Mouse (Mus musculus) kidney, embryonic 16.5 days (tissue): ENCODE results near the gene Fer. TPM values are rescaled to one million over a fixed set of nuclear protein-coding genes. Genes with fewer than 3 reads are reported as not detected.

Source experiments
- ATAC-seq: fragments of 200-750 bp; cut with Nextera tagmentation; 2 replicates; pipeline ENCODE4 v1.8.0; 2017; ENCODE audit warnings: moderate TSS enrichment; ENCODE audit not compliant: low FRiP score, low TSS enrichment
- H3K27ac ChIP-seq: fragments of 300-500 bp; sonication (generic); 2 replicates; pipeline ENCODE4 v1.5.1; 2014; ENCODE audit warnings: low read length
- H3K27me3 ChIP-seq: fragments of 300-500 bp; sonication (generic); 2 replicates; pipeline ENCODE4 v1.6.1; 2014; ENCODE audit warnings: low read length, control low read depth, mixed read lengths; ENCODE audit not compliant: insufficient read depth
- H3K36me3 ChIP-seq: fragments of 300-500 bp; sonication (generic); 2 replicates; pipeline ENCODE4 v1.6.1; 2014; ENCODE audit warnings: low read length, control low read depth, mixed read lengths; ENCODE audit not compliant: insufficient read depth
- H3K4me1 ChIP-seq: fragments of 300-500 bp; sonication (generic); 2 replicates; pipeline ENCODE4 v1.6.1; 2014; ENCODE audit warnings: low read length, control low read depth, mixed read lengths; ENCODE audit not compliant: insufficient read depth
- H3K4me2 ChIP-seq: fragments of 300-500 bp; sonication (generic); replicated peaks from 2 replicates; pipeline ENCODE4 v1.6.1; 2014; ENCODE audit warnings: low read depth, low read length
- H3K4me3 ChIP-seq: fragments of 300-500 bp; sonication (generic); 2 replicates; pipeline ENCODE4 v1.5.1; 2014; ENCODE audit warnings: mild to moderate bottlenecking, low read length
- H3K9ac ChIP-seq: fragments of 300-500 bp; sonication (generic); replicated peaks from 2 replicates; pipeline ENCODE4 v1.6.1; 2014; ENCODE audit warnings: low read length
- H3K9me3 ChIP-seq: fragments of 300-500 bp; sonication (generic); 2 replicates; pipeline ENCODE4 v1.6.1; 2016; ENCODE audit warnings: low read length, control low read depth
- WGBS: fragments of 180-500 bp; shearing (Covaris S2); extraction: QIAGEN DNeasy Blood & Tissue Kit; methylation state at CpG from one replicate; pipeline ENCODE4 v1.1.7; 2014; 5-methylcytosine and 5-hydroxymethylcytosine counted together
- polyA plus RNA-seq: library from polyadenylated mRNA; unstranded; fragments of >200 nt; fragmentation: Nextera tagmentation; extraction: Ambion mirVana; gene quantifications from 2 replicates; pipeline ENCODE4 v1.2.1, GENCODE M21; 2015

The Fer gene
- polyA plus RNA-seq, 1 experiment from 2014 or later = 35.1 TPM

DNA sequence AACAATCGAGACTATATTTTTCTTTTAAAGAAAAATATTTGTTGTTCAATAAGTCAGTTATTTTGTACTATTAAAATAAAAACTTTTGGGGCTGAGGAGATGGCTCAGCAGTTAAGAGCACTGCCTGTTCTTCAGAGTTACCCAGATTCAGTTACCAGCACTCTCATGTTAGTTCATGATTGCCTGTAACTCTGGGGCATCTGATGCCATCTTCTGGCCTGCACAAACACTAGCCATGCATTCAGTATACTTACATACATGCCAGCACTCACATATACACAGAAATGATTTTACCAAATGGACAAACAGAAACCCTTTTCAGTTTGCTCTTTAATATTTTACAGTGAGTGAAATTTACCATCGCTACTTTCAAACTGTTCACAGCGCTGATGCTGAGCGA lies 46.4 kb downstream of the Fer start:
- Histone ChIP-seq H3K27me3 (no peaks in the 10 kb centered on the region), H3K9me3 (no peaks in the 10 kb centered on the region), H3K9ac (no peak overlapping the region), H3K27ac (no peak overlapping the region), H3K36me3 (0 out of 2 replicates have a peak, but pooled peaks cover 3% of the 10 kb centered on the region), H3K4me1 (no peaks in the 10 kb centered on the region), H3K4me3 (no peak overlapping the region), H3K4me2 (no peak overlapping the region)
- no peak for ATAC-seq
- 96% methylated on average over 4 of the region's 4 CpGs for WGBS

DNA sequence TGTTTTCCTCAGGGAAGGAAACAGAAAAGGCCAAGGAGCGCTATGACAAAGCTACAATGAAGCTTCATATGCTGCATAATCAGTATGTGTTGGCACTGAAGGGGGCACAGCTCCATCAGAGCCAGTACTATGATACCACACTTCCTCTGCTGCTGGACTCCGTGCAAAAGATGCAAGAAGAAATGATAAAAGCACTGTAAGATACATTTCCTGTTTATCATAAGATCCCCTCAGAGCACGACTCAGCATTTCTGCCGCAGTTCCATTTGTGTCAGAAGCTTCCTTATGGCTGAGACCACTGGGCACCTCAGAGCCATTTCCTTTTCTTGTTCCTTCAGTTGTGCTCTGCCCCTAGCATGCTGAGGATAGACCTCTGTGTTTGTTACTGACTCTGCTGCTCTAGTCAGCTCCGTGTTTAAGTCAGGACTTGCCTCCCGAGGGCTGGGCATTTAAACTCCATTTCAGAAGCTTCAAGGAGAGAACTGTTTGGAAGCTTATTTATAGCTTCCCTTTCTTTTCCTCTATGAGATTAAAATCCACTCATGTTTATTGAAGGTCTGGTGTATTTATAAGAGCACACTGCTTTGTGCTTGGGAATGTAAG lies 58.8 kb downstream of the Fer start:
- Histone ChIP-seq H3K4me3 (no peak overlapping the region), H3K27ac (0 out of 2 replicates have a peak overlapping the region, but pooled peaks have one; percentile 3)
- 69% methylated on average over 6 of the region's 6 CpGs for WGBS

DNA sequence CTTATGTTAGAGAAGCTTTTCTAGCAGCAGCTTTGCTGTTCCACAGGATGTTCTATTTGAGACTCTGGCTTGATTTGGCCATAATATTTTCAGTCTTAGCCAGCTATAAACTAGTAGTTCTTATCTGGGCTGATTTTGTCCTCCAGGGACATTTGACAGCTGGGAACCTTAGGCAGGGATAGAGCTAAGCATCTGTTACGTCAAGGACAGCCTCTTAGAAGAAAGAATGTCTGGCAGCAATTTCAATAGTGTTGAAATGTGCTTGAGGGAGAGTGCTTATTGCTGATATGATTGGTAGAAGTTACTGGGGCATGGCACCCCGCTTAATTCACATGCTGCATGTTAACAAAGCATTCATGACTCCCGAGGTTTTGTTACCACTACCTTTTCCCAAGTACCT lies 62.7 kb downstream of the Fer start:
- no peak overlapping the region for H3K27ac ChIP-seq
- 76% methylated on average over 3 of the region's 3 CpGs for WGBS
- H3K4me3 ChIP-seq = no peak overlapping the region
- no peaks in the 10 kb centered on the region for H3K36me3 ChIP-seq
- H3K9ac ChIP-seq = no peak overlapping the region
- H3K9me3 ChIP-seq = no peaks in the 10 kb centered on the region
- H3K4me1 ChIP-seq = 0 out of 2 replicates have a peak, but pooled peaks cover 3% of the 10 kb centered on the region
- peak; percentile 19; the same call in 1 of the 2 replicates for ATAC-seq
- H3K4me2 ChIP-seq = no peak overlapping the region
- no peaks in the 10 kb centered on the region for H3K27me3 ChIP-seq

More for the DNA sequence above, 58.8 kb downstream of the Fer start:
- Histone ChIP-seq H3K4me1 (no peaks in the 10 kb centered on the region), H3K4me2 (no peak overlapping the region), H3K27me3 (no peaks in the 10 kb centered on the region), H3K36me3 (no peaks in the 10 kb centered on the region), H3K9ac (no peak overlapping the region), H3K9me3 (no peaks in the 10 kb centered on the region)
- no peak for ATAC-seq

- 45% methylated on average over 4 of the region's 4 CpGs for WGBS
- Histone ChIP-seq H3K27ac (no peak overlapping the region), H3K9me3 (no peaks in the 10 kb centered on the region), H3K4me2 (no peak overlapping the region), H3K4me3 (no peak overlapping the region), H3K27me3 (no peaks in the 10 kb centered on the region), H3K9ac (no peak overlapping the region), H3K4me1 (0 out of 2 replicates have a peak, but pooled peaks cover 8% of the 10 kb centered on the region), H3K36me3 (peaks cover 7% of the 10 kb centered on the region; the same call in 1 of the 2 replicates)
- ATAC-seq = peak; percentile 91
These were observed 67.8 kb downstream of the Fer start for GRCm38 (mm10) chr17:63930634-63931033.

GRCm38 (mm10) chr17:63931556-63931955 lies 68.7 kb downstream of the Fer start:
- peaks cover 7% of the 10 kb centered on the region; the same call in 1 of the 2 replicates for H3K36me3 ChIP-seq
- WGBS = 78% methylated on average over 1 of the region's 1 CpGs
- H3K4me3 ChIP-seq = no peak overlapping the region
- no peaks in the 10 kb centered on the region for H3K27me3 ChIP-seq
- ATAC-seq = no peak
- H3K27ac ChIP-seq = no peak overlapping the region
- H3K4me2 ChIP-seq = no peak overlapping the region
- 0 out of 2 replicates have a peak, but pooled peaks cover 8% of the 10 kb centered on the region for H3K4me1 ChIP-seq
- H3K9me3 ChIP-seq = no peaks in the 10 kb centered on the region
- H3K9ac ChIP-seq = no peak overlapping the region

GRCm38 (mm10) chr17:63935408-63935807 lies 72.5 kb downstream of the Fer start:
- WGBS = 88% methylated on average over 2 of the region's 2 CpGs
- Histone ChIP-seq H3K9me3 (no peaks in the 10 kb centered on the region), H3K4me1 (0 out of 2 replicates have a peak, but pooled peaks cover 6% of the 10 kb centered on the region), H3K27ac (no peak overlapping the region), H3K9ac (no peak overlapping the region), H3K27me3 (no peaks in the 10 kb centered on the region), H3K4me2 (no peak overlapping the region), H3K4me3 (no peak overlapping the region), H3K36me3 (peaks cover 7% of the 10 kb centered on the region; the same call in 1 of the 2 replicates)
- ATAC-seq = no peak

GRCm38 (mm10) chr17:63937886-63938285 lies 75.0 kb downstream of the Fer start:
- no peaks in the 10 kb centered on the region for H3K9me3 ChIP-seq
- no peak overlapping the region for H3K4me3 ChIP-seq
- H3K27ac ChIP-seq = peak overlapping the region; percentile 43; the same call in 1 of the 2 replicates
- H3K4me1 ChIP-seq = no peaks in the 10 kb centered on the region
- peaks cover 9% of the 10 kb centered on the region for H3K36me3 ChIP-seq
- peak; percentile 92 for ATAC-seq
- H3K4me2 ChIP-seq = no peak overlapping the region
- H3K27me3 ChIP-seq = no peaks in the 10 kb centered on the region
- WGBS = 59% methylated on average over 18 of the region's 18 CpGs
- H3K9ac ChIP-seq = no peak overlapping the region

- Histone ChIP-seq H3K4me1 (no peaks in the 10 kb centered on the region), H3K36me3 (0 out of 2 replicates have a peak, but pooled peaks cover 3% of the 10 kb centered on the region), H3K9me3 (no peaks in the 10 kb centered on the region), H3K27me3 (no peaks in the 10 kb centered on the region), H3K4me3 (no peak overlapping the region), H3K27ac (no peak overlapping the region), H3K9ac (no peak overlapping the region), H3K4me2 (no peak overlapping the region)
- WGBS = 92% methylated on average over 2 of the region's 2 CpGs
- ATAC-seq = no peak
These were observed 83.9 kb downstream of the Fer start for GRCm38 (mm10) chr17:63946772-63947171.

DNA sequence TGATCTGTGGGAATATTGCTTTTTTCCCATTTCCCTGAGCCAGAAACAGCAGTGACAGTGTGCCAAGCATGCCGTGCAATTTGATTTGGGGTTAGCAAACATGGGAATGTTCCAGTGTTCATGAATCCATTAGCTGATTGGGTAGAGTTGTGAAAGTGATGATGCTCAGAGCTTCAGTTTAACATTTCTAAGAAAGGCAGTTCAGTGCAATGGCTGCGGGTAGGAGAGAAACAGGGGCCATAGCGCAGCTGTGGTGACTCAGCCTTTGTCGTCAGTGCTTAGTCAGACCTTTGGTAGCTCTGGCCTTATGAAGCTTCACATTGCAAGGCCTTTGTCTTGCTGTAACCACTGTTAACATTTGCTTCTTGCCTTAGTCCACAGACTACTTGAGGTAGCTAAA lies 85.9 kb downstream of the Fer start:
- no peak overlapping the region for H3K4me3 ChIP-seq
- WGBS = 93% methylated on average over 4 of the region's 4 CpGs
- no peaks in the 10 kb centered on the region for H3K27me3 ChIP-seq
- H3K4me2 ChIP-seq = no peak overlapping the region
- no peak for ATAC-seq
- H3K9ac ChIP-seq = no peak overlapping the region
- no peak overlapping the region for H3K27ac ChIP-seq
- 0 out of 2 replicates have a peak, but pooled peaks cover 3% of the 10 kb centered on the region for H3K36me3 ChIP-seq
- H3K4me1 ChIP-seq = no peaks in the 10 kb centered on the region
- H3K9me3 ChIP-seq = no peaks in the 10 kb centered on the region

GRCm38 (mm10) chr17:63951436-63951835 lies 88.6 kb downstream of the Fer start:
- H3K9ac ChIP-seq = no peak overlapping the region
- no peak overlapping the region for H3K4me3 ChIP-seq
- no peak for ATAC-seq
- no peak overlapping the region for H3K27ac ChIP-seq
- WGBS = 74% methylated on average over 2 of the region's 2 CpGs
- H3K4me2 ChIP-seq = no peak overlapping the region
- H3K27me3 ChIP-seq = no peaks in the 10 kb centered on the region
- H3K36me3 ChIP-seq = no peaks in the 10 kb centered on the region
- no peaks in the 10 kb centered on the region for H3K4me1 ChIP-seq
- no peaks in the 10 kb centered on the region for H3K9me3 ChIP-seq
